Mouse (Mus musculus) CH12.LX (cell line): ENCODE measurements at regions not wholly inside any gene's neighbourhood (a gene's known extent, or its start where the extent isn't known, plus 50 kb on each side); places are given as distances from the start of the nearest gene placed in this dataset.

ENCODE experiments used
- DNase-seq: peaks from one replicate; pipeline ENCODE4 v3.0.0-alpha.2; 2013; ENCODE audit errors: extremely low read depth
- H3K27ac ChIP-seq: 2 replicates; pipeline ENCODE4 v1.5.1; 2012; ENCODE audit warnings: low read depth, mild to moderate bottlenecking, control low read depth, moderate library complexity; ENCODE audit not compliant: insufficient read depth
- H3K27me3 ChIP-seq: replicated peaks from 2 replicates; pipeline ENCODE3; 2012; ENCODE audit warnings: inconsistent platforms
- H3K36me3 ChIP-seq, 2 experiments: replicated peaks in 1 of 2; 2 replicates each; pipeline versions ENCODE3 to v1.6.1; 2012; ENCODE audit warnings: inconsistent platforms in 1 of 2, low read length in 1 of 2, mild to moderate bottlenecking in 1 of 2, mixed read lengths in 1 of 2, moderate library complexity in 1 of 2; ENCODE audit not compliant: control insufficient read depth in 1 of 2, insufficient read depth in 1 of 2
- H3K4me1 ChIP-seq, 2 experiments: 2 replicates each; pipeline ENCODE4 v1.6.1; 2012; ENCODE audit warnings: inconsistent platforms in 1 of 2, moderate library complexity in 1 of 2; ENCODE audit not compliant: insufficient read depth in 2 of 2, control insufficient read depth in 1 of 2
- H3K4me2 ChIP-seq: 2 replicates; pipeline ENCODE4 v1.6.1; 2012; ENCODE audit warnings: low read depth, mild to moderate bottlenecking, control low read depth; ENCODE audit not compliant: poor library complexity, insufficient read depth, severe bottlenecking
- H3K4me3 ChIP-seq, 3 experiments: fragments of 150-350 bp in 1 of 3; sonication (generic) in 1 of 3; replicated peaks in 1 of 3; 2 replicates each; pipeline versions ENCODE3 to v1.5.1; 2011 to 2012; ENCODE audit warnings: low read depth in 2 of 3, low read length in 2 of 3, mild to moderate bottlenecking in 2 of 3, moderate library complexity in 2 of 3, control low read depth in 1 of 3, improper control_type of control experiment in 1 of 3, inconsistent platforms in 1 of 3, mixed read lengths in 1 of 3; ENCODE audit not compliant: poor library complexity in 1 of 3
- H3K79me2 ChIP-seq: replicated peaks from 2 replicates; pipeline ENCODE4 v1.6.1; 2012; ENCODE audit warnings: mild to moderate bottlenecking, moderate library complexity; ENCODE audit not compliant: control insufficient read depth, poor library complexity, insufficient read depth, severe bottlenecking; ENCODE audit errors: extremely low read depth
- H3K9ac ChIP-seq: 2 replicates; pipeline ENCODE4 v1.6.1; 2012; ENCODE audit warnings: low read depth, mild to moderate bottlenecking, control low read depth, moderate library complexity; ENCODE audit not compliant: insufficient read depth
- H3K9me3 ChIP-seq: replicated peaks from 2 replicates; pipeline ENCODE3; 2012; ENCODE audit warnings: low read length, inconsistent platforms, mixed read lengths
- BHLHE40 ChIP-seq: IDR thresholded peaks from 2 replicates; pipeline ENCODE4 v1.6.1; 2011; ENCODE audit warnings: mild to moderate bottlenecking, low read depth, low read length, improper control_type of control experiment
- CHD1 ChIP-seq: IDR thresholded peaks from 2 replicates; pipeline ENCODE4 v1.6.1; 2012; ENCODE audit warnings: low read depth, low read length, improper control_type of control experiment, inconsistent platforms
- CTCF ChIP-seq, 2 experiments: IDR thresholded peaks in 1 of 2; conservative IDR thresholded peaks in 1 of 2; 2 replicates each; pipeline ENCODE4 v1.5.1; 2011 to 2012; ENCODE audit warnings: low read depth in 2 of 2, low read length in 2 of 2, improper control_type of control experiment in 1 of 2, inconsistent platforms in 1 of 2, mild to moderate bottlenecking in 1 of 2, moderate library complexity in 1 of 2
- E2F4 ChIP-seq: IDR thresholded peaks from 2 replicates; pipeline ENCODE4 v1.6.1; 2011; ENCODE audit warnings: low read depth, low read length, improper control_type of control experiment; ENCODE audit not compliant: insufficient replicate concordance
- EP300 ChIP-seq: IDR thresholded peaks from 2 replicates; pipeline ENCODE4 v1.6.1; 2011; ENCODE audit warnings: low read length, improper control_type of control experiment
- GABPA ChIP-seq: IDR thresholded peaks from 2 replicates; pipeline ENCODE4 v1.6.1; 2012; ENCODE audit warnings: low read depth, low read length, improper control_type of control experiment, inconsistent platforms; ENCODE audit not compliant: insufficient replicate concordance
- HCFC1 ChIP-seq: IDR thresholded peaks from 2 replicates; pipeline ENCODE4 v1.6.1; 2012; ENCODE audit warnings: low read depth, mild to moderate bottlenecking, inconsistent platforms, low read length, improper control_type of control experiment
- IRF4 ChIP-seq: IDR thresholded peaks from 2 replicates; pipeline ENCODE4 v1.6.1; 2014; ENCODE audit warnings: low read depth, mild to moderate bottlenecking, inconsistent platforms, low read length, improper control_type of control experiment
- JUN ChIP-seq: IDR thresholded peaks from 2 replicates; pipeline ENCODE4 v1.6.1; 2011; ENCODE audit warnings: low read depth, mild to moderate bottlenecking, low read length, improper control_type of control experiment, moderate library complexity; ENCODE audit not compliant: insufficient read depth
- KAT2A ChIP-seq: IDR thresholded peaks from 2 replicates; pipeline ENCODE4 v1.6.1; 2012; ENCODE audit warnings: low read length, improper control_type of control experiment, inconsistent platforms; ENCODE audit not compliant: insufficient replicate concordance
- MEF2A ChIP-seq: IDR thresholded peaks from 2 replicates; pipeline ENCODE4 v1.6.1; 2014; ENCODE audit warnings: low read depth, mild to moderate bottlenecking, inconsistent platforms, low read length, improper control_type of control experiment, borderline replicate concordance
- MYC ChIP-seq: IDR thresholded peaks from 2 replicates; pipeline ENCODE4 v1.6.1; 2011; ENCODE audit warnings: low read depth, mild to moderate bottlenecking, improper control_type of control experiment, low read length
- POLR2AphosphoS2 ChIP-seq: IDR thresholded peaks from 2 replicates; pipeline ENCODE4 v1.6.1; 2011; ENCODE audit warnings: low read depth, low read length, improper control_type of control experiment
- RAD21 ChIP-seq: IDR thresholded peaks from 2 replicates; pipeline ENCODE4 v1.6.1; 2011; ENCODE audit warnings: low read depth, mild to moderate bottlenecking, low read length, improper control_type of control experiment, moderate library complexity
- RCOR1 ChIP-seq: conservative IDR thresholded peaks from 2 replicates; pipeline ENCODE4 v1.6.1; 2012; ENCODE audit warnings: low read depth, mild to moderate bottlenecking, inconsistent platforms, low read length, improper control_type of control experiment
- SMC3 ChIP-seq: IDR thresholded peaks from 2 replicates; pipeline ENCODE4 v1.6.1; 2011; ENCODE audit warnings: low read depth, low read length, improper control_type of control experiment
- TBP ChIP-seq: conservative IDR thresholded peaks from 2 replicates; pipeline ENCODE4 v1.6.1; 2011; ENCODE audit warnings: low read depth, low read length, improper control_type of control experiment
- TCF12 ChIP-seq: IDR thresholded peaks from 2 replicates; pipeline ENCODE4 v1.6.1; 2014; ENCODE audit warnings: low read depth, mild to moderate bottlenecking, inconsistent platforms, low read length, improper control_type of control experiment
- USF2 ChIP-seq: conservative IDR thresholded peaks from 2 replicates; pipeline ENCODE4 v1.6.1; 2011; ENCODE audit warnings: low read depth, low read length, improper control_type of control experiment
- ZMIZ1 ChIP-seq: IDR thresholded peaks from 2 replicates; pipeline ENCODE4 v1.6.1; 2012; ENCODE audit warnings: low read depth, mild to moderate bottlenecking, inconsistent platforms, low read length, improper control_type of control experiment
- ZNF384 ChIP-seq: IDR thresholded peaks from 2 replicates; pipeline ENCODE4 v1.6.1; 2012; ENCODE audit warnings: low read depth, low read length, improper control_type of control experiment, inconsistent platforms
- dilution Hi-C: fragments of 300-500 bp; cut with MboI; formaldehyde crosslinking; loops from 2 replicates; pipeline ENCODE4 v1.14.3; 2020; ENCODE audit warnings: low sequenced_read_pairs; ENCODE audit not compliant: extremely low pct_unique_long_range_greater_than_20kb, extremely low pct_ligation_motif_present
- in situ Hi-C: fragments of 300-500 bp; cut with MboI; formaldehyde crosslinking; loops from 3 replicates; pipeline ENCODE4 v1.14.3; 2019; ENCODE audit warnings: low sequenced_read_pairs, low pct_ligation_motif_present, low pct_unique_long_range_greater_than_20kb, mixed read lengths

DNA sequence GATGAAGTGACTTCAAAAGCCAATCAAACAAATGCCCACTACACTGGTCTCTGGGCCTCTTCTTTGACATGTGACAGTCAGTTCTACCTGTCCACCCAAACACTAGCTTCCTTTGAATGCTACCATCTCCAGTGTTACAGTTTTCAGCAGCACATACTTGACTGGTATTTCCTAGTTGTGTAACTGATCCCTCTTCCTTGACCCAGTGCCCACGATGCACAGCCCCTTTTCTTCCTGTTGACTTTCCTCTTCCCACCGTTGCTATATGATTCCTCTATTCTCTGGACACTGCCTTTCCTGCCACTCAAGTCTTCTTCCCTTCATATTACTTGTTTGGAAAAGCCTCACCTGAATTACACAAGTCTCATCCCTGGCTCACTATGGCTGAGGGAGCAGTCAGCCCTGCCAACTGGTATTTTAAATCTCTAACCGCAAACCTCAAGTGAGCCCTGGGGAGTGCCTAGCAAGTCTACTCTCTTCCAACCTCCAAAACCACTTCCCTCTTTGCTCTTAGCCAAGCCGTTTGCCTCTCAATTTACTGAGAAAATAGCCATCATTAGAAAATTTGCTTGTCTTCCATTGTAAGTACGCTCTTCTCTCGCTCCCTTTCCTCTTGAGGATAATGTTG, 96.9 kb upstream of the Nbea start:
- no peak for TF ChIP-seq KAT2A
- no peak for TF ChIP-seq BHLHE40
- no peak for TF ChIP-seq CHD1
- no peak for TF ChIP-seq JUN
- no peak for TF ChIP-seq RCOR1
- TF ChIP-seq HCFC1: no peak
- TF ChIP-seq TCF12: no peak
- TF ChIP-seq E2F4: no peak
- no peak for TF ChIP-seq EP300
- no peak for TF ChIP-seq POLR2AphosphoS2
- TF ChIP-seq USF2: no peak
- no peak for TF ChIP-seq TBP
- no peak for TF ChIP-seq CTCF (conservative IDR thresholded peaks at IDR 0.05 in 1 of 2, IDR thresholded peaks at IDR 0.05 in 1 of 2; ENCODE audit: low read depth in 2 of 2, low read length in 2 of 2)
- no peak for TF ChIP-seq MEF2A
- no peak for TF ChIP-seq GABPA
- no peak for TF ChIP-seq IRF4
- no peak for TF ChIP-seq MYC
- no peak for DNase-seq
- no peak overlapping the region for H3K9ac ChIP-seq
- no peak overlapping the region for H3K27ac ChIP-seq
- dilution Hi-C loops: no loop called here
- H3K4me2 ChIP-seq: no peak overlapping the region
- H3K36me3 ChIP-seq: no peaks in the 10 kb centered on the region
- in situ Hi-C loops: no loop called here
- H3K79me2 ChIP-seq: no peaks in the 10 kb centered on the region
- H3K27me3 ChIP-seq: no peaks in the 10 kb centered on the region
- H3K4me1 ChIP-seq: no peaks in the 10 kb centered on the region
- peaks cover 34% of the 10 kb centered on the region for H3K9me3 ChIP-seq
- H3K4me3 ChIP-seq: no peak overlapping the region

DNA sequence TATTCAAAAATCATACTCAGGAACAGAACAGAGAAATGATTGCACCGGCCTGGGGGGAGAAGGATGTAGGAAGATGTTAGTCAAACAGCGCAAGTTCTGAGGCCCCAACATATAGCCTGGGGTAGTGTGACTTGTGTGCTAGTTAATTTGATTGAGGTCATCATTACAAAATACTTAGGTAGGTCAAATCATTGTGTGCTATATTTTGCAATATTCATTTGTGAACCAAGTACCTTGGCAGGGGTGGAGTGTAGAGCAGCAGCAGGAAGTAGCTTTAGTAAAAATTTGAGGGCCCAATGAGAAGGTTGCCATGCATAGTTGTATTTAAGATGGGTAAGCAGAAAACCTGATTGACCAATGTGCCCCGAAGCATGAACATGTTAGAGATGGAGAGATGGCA, 89.1 kb upstream of the Nbea start:
- H3K79me2 ChIP-seq: no peaks in the 10 kb centered on the region
- H3K4me2 ChIP-seq: no peak overlapping the region
- in situ Hi-C loops (no loop called here), dilution Hi-C loops (no loop called here)
- H3K27ac ChIP-seq: no peak overlapping the region
- no peak overlapping the region for H3K9ac ChIP-seq
- no peak overlapping the region for H3K4me3 ChIP-seq
- H3K4me1 ChIP-seq: no peaks in the 10 kb centered on the region
- peaks cover 42% of the 10 kb centered on the region for H3K9me3 ChIP-seq
- H3K27me3 ChIP-seq: no peaks in the 10 kb centered on the region
- TF ChIP-seq BHLHE40 (no peak), ZNF384 (no peak), SMC3 (no peak), MEF2A (no peak), RAD21 (no peak), ZMIZ1 (no peak), EP300 (no peak), RCOR1 (no peak)
- TF ChIP-seq, all 38 proteins: peak for 0
- no peaks in the 10 kb centered on the region for H3K36me3 ChIP-seq
- DNase-seq: no peak
